Mouse (Mus musculus) lung, postnatal 14 days (tissue): ENCODE results near the gene Mvd.

ENCODE experiments used
- DNase-seq: peaks from one replicate; pipeline ENCODE4 v3.0.0; 2021

The Mvd gene

GRCm38 (mm10) chr8:122423217-122423616 lies 20.0 kb downstream of the Mvd start:
- no peak for DNase-seq

DNA sequence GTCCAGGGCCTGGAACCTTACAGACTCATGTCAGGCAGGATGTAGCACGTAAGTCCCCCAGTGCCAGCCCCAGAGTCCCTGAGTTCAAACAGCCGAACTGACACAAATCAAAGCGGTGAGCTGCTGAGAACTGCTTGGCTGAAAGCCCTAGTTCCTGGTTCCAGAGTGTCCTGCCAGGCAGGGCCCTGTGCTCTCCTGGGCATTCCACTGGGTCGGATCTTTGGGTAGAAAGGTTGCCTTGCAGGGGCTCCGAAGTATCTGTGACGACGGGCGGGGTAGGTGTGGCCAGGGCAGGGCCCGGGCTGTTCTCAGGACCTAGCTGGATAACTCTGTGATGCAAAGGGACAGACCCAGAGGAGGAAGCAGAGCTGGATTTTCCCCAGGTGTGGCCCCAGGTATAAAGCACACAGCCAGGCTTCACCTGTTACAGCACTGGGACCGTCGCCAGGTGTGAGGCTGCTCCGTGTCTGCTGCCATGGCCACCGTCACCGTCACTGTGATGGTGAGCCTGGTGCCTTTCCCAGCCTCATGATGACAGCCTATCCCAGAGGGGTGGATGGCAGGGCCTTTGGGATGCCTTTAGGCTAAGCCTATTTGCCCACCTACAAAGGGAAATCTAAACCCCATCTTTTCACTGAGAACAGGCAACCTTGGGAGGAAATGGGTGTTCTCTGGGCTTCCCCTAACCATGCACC lies 21.7 kb downstream of the Mvd start, which contains the start of gene Il17c:
Gene Il17c, plus strand, starts transcription at position 645 of the 695 bp plus-strand sequence.
- DNase-seq = no peak

DNA sequence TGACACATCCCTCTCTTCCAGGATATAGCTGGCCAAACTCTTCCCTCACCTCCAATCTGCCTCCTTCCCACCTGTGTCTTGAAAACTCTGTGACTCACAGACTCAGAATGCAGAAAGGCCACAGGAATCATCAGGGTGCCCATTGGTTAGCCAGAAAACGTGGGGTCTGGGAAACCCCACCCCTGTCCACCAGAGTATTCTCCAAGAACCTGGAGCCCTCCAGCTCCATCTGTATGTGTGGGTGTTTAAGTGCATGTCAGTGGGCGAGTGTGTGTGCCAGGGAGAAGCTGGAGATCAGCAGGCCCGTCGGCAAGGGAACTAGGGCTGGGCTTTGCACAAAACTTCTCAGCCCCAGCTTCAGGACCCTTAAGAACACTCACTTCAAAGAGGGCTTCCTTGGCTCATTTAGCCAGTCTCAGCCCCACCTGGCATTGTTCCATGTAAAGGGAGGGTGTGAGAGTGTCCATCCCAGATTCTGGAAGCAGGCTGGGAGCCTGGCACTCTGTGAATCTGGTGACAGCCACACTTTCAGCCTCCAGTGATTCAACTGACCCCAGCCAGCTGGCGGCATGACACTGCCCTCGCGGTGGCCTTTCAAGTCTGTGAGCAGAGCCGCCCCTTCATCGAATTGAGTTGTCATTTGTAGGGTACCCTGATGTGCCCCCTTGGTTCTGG lies 23.2 kb downstream of the Mvd start:
- DNase-seq = peak; percentile 41

- DNase-seq = no peak
Observed at GRCm38 (mm10) chr8:122415554-122415953, 27.7 kb downstream of the Mvd start.

DNA sequence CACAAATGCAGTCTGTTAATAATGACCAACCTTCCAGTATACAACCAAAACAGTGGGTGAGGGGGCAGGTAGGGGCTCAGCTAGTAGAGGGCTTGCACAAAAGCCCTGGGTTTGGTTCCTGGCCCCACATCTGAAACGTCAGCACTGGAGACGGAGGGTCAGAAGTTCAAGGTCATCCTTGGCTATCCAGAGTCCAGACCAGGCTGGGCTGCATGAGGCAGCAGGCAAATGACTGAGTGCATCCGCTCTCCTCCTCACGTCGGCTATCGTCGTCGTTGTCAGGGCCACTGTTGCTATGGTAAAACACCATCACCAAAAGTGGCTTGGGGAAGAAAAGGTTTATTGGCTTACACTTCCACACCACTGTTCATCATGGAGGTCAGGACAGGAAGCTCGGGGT lies 28.9 kb downstream of the Mvd start:
- DNase-seq = no peak

DNA sequence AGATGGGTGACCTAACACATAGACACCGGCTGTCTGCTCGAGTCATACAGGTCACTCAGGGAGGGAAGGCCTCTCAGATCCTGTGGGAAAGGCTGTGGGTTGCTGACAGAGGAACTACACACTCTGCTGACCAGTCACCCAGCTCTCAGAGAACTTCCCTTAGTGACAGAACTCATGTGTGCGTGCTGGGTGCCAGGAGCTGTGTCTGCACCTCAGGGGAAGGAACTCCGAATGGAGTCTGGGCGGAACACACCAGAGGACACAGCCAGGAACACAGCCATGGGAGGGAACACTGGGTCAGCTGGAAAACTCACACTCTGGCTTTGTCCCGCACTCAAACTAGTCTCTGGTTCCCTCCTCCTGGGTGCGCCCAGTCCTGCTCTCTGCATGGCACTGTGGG lies 35.5 kb downstream of the Mvd start:
- no peak for DNase-seq

DNA sequence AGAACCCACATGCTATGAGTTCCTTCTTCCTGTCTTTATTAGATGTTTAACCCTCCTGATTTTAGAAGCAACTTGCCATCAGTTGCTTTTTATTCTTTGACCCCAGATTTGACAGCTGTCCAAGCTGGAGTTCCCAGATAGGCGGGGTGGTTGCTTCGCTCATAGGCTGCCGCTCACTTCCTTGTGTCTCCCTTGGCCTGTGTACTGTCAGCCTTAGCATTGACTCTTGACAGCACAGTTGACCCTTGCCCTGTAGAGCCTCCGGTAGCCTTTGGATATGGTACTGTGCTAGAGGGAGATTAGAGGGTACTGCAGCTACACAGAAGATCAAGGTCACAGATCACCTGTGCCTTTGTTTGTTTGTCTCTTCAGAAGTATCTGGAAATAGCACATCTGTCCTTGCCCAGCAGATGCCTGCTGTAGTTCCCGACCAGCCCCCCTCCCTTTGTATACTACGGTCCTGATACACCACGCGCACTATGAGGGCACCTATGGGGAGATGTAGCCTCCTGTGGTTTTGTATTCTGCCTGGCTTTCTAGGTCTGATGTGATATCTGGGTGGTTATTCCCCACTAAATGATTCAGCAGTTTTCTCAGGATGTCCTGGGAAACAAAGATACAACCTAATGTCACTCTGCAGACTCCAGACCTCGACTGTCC lies 37.9 kb downstream of the Mvd start:
- DNase-seq = no peak

DNA sequence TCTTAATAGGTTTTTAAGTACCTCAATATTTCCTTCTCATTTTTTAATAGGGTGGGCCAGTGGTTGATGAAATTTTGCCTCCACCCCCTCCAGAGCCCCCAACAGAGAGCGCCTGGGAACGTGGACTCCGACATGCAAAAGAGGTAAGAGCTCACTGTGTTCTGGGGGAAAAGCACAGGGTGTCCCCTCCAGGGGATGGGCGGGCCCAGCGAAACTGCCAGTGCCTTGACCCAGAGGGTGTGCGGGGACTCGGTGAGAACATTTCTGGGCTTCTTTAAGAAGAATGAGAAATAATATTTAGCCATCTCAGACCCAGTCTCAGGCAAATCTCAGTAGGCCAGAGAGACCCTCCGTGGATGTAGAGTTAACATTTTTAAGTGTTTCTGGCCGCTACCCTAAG lies 45.0 kb downstream of the Mvd start:
- no peak for DNase-seq

- DNase-seq = no peak
Observed at GRCm38 (mm10) chr8:122395291-122395690, 47.9 kb downstream of the Mvd start.

DNA sequence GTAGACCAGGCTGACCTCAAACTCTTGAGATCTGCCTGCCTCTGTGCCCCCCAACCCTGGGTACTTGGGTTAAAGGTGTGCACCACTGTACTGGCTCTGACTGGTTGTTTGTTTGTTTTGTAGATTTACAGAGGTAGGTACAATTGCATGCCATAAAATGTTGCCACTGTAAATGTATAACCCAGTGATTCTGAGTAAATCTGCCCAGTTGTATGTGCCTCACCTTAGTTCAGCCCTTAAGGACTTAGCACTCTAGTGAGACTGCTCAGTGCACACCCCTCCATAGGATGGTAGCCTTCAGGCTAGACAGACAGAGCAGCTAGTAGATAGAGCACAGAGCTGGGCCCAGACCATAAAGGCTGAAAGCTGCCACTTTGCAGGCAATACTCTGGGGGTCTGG lies 49.5 kb downstream of the Mvd start:
- no peak for DNase-seq

DNA sequence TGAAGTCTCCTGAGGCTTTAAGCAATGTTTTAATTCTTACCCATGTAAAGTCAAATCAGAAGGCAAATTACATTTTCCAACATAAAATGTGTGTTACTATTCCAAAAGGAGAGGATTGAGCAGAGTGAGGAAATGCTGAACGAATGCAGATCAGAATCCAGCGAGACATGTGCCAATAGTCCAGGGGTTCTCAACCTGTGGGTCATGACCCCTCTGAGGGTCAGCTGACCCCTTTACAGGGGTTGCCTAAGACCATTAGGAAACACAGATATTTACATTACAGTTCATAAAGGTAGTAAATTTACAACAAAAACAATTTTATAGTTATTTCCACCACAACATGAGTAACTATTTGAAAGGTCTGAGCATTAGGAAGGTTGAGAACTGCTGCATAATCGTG lies 52.5 kb downstream of the Mvd start:
- DNase-seq = no peak

DNA sequence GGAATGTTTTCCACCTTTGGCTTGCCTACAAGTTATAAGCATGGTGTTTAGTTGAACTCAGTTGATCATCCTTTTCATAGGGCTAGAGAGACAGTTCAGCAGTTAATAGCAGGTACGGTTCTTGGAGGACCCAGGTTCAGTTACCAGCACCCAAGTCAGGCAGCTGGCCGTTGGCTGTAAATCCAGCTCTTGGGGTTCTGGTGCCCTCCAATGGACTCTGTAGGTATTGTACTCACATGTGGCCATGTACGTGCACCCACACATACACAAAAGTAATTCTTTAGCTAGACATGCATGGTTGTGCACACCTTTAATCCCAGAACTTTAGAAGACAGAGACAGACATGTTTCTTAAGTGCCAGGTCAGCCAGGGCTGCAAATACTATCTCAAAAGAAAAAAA lies 53.9 kb downstream of the Mvd start:
- DNase-seq = no peak
